Mouse (Mus musculus) kidney, embryonic 14.5 days (tissue): ENCODE measurements at regions not wholly inside any gene's neighbourhood (a gene's known extent, or its start where the extent isn't known, plus 50 kb on each side); places are given as distances from the start of the nearest gene placed in this dataset.

Experiments
- ATAC-seq: fragments of 200-750 bp; cut with Nextera tagmentation; 2 replicates; pipeline ENCODE4 v1.8.0; 2017; ENCODE audit warnings: moderate number of reproducible peaks, mild to moderate bottlenecking, moderate TSS enrichment, moderate library complexity; ENCODE audit not compliant: low FRiP score, low TSS enrichment
- H3K27ac ChIP-seq: fragments of 300-500 bp; sonication (generic); 2 replicates; pipeline ENCODE4 v1.5.1; 2014; ENCODE audit warnings: low read depth, mild to moderate bottlenecking, low read length, moderate library complexity, mixed read lengths
- H3K27me3 ChIP-seq: fragments of 300-500 bp; sonication (generic); 2 replicates; pipeline ENCODE4 v1.6.1; 2014; ENCODE audit warnings: mild to moderate bottlenecking, low read length; ENCODE audit not compliant: control insufficient read depth, insufficient read depth
- H3K36me3 ChIP-seq: fragments of 300-500 bp; sonication (generic); 2 replicates; pipeline ENCODE4 v1.6.1; 2014; ENCODE audit warnings: low read length, mixed read lengths; ENCODE audit not compliant: control insufficient read depth, insufficient read depth
- H3K4me1 ChIP-seq: fragments of 300-500 bp; sonication (generic); 2 replicates; pipeline ENCODE4 v1.6.1; 2014; ENCODE audit warnings: low read length, mixed read lengths; ENCODE audit not compliant: control insufficient read depth, insufficient read depth
- H3K4me2 ChIP-seq: fragments of 300-500 bp; sonication (generic); replicated peaks from 2 replicates; pipeline ENCODE4 v1.6.1; 2014; ENCODE audit warnings: low read depth, mild to moderate bottlenecking, low read length
- H3K4me3 ChIP-seq: fragments of 300-500 bp; sonication (generic); 2 replicates; pipeline ENCODE4 v1.5.1; 2014; ENCODE audit warnings: mild to moderate bottlenecking, low read length
- H3K9ac ChIP-seq: fragments of 300-500 bp; sonication (generic); 2 replicates; pipeline ENCODE4 v1.6.1; 2014; ENCODE audit warnings: low read depth, mild to moderate bottlenecking, low read length, moderate library complexity
- H3K9me3 ChIP-seq: fragments of 300-500 bp; sonication (generic); 2 replicates; pipeline ENCODE4 v1.6.1; 2016; ENCODE audit warnings: low read length; ENCODE audit not compliant: control insufficient read depth
- WGBS: fragments of 180-500 bp; shearing (Covaris S2); extraction: QIAGEN DNeasy Blood & Tissue Kit; methylation state at CpG from one replicate; pipeline ENCODE4 v1.1.7; 2014; 5-methylcytosine and 5-hydroxymethylcytosine counted together

DNA sequence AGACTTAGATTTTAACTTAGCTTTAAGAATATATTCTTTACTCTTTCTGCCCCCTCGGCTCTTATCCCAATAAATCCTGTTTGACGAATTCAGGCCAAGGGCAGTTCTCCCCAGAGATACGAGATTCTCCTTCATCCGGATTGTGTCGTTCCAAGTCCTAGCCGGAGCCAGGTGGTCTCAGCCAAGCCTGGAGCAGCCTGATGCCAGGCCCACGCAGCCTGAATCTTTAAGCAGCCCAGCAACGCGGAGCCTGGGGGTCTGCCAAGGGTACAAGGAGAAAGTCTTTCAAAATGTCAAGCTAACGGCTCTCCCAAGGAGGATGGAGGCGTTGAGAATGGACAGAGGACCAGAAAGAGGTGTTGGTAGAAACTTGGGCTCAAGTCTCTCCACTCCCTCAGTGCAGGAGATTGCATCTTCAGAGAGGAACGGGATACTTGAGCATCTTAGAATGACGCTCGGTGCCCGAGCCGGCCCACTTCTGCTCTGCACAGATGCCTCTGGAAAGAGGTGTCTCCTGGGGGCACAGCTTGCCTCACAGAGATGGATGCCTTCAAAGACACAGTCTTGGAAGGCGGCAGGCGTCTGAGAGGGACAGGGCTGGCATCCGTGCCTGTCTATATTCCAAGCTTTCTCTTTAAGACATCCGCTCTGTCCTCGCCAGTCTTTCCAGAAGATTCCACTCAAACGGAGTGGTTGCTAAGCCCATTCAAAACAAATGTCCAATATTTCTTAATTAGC is 145.2 kb upstream of the Ubl3 start:
- H3K4me2 ChIP-seq = no peak overlapping the region
- ATAC-seq = no peak
- H3K9ac ChIP-seq = no peak overlapping the region
- 69% methylated on average over 22 of the region's 22 CpGs for WGBS
- no peak overlapping the region for H3K27ac ChIP-seq
- H3K4me1 ChIP-seq = no peaks in the 10 kb centered on the region
- H3K36me3 ChIP-seq = no peaks in the 10 kb centered on the region
- H3K4me3 ChIP-seq = no peak overlapping the region
- no peaks in the 10 kb centered on the region for H3K9me3 ChIP-seq
- H3K27me3 ChIP-seq = no peaks in the 10 kb centered on the region

DNA sequence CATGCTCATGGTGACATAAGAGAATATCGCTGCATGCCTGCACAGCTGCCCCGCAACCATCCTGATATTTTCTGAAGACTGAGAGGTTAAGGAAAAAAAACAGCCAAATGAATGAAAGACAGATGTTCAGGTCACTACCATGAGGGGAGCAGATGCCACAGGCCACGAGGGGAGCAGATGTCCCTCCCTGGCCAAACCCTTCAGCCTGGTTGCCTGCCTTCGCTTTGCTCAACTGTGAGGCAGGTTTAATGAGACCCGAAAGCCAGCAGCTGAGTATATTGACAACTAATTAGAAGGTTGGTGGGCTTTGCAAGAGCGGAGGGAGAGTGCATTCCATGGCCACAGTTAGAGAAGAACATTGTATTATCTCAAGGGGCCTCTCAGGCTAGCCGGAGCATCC is 141.8 kb upstream of the Ubl3 start:
- Histone ChIP-seq H3K27me3 (no peaks in the 10 kb centered on the region), H3K4me3 (no peak overlapping the region), H3K27ac (no peak overlapping the region), H3K36me3 (no peaks in the 10 kb centered on the region), H3K9ac (no peak overlapping the region), H3K4me1 (peaks cover 5% of the 10 kb centered on the region; the same call in 1 of the 2 replicates), H3K4me2 (no peak overlapping the region), H3K9me3 (no peaks in the 10 kb centered on the region)
- 81% methylated on average over 7 of the region's 7 CpGs for whole genome bisulfite sequencing
- ATAC-seq = no peak

DNA sequence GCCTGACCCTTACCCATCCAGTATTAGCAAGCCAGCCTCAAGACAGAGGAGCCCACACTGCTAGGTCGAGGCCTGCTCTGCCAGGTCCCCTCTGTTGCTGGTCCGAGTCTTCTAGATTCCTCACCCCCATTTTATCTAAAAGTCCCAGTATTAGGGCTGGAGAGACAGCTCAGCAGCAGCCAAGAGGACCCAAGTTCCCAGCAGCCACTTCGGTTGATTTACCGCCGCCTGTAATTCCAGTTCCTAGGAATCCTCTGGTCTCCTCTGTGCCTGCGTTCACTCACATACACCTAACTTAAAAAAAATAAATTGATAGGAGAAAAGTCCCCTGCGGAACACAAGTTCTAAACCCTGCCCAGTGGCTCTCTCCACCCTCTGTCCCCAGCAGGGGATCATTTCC is 138.9 kb upstream of the Ubl3 start:
- Histone ChIP-seq H3K4me1 (peaks cover 5% of the 10 kb centered on the region; the same call in 1 of the 2 replicates), H3K27me3 (no peaks in the 10 kb centered on the region), H3K4me3 (no peak overlapping the region), H3K36me3 (no peaks in the 10 kb centered on the region), H3K27ac (no peak overlapping the region), H3K9ac (no peak overlapping the region), H3K4me2 (no peak overlapping the region), H3K9me3 (no peaks in the 10 kb centered on the region)
- WGBS = 76% methylated on average over 7 of the region's 7 CpGs
- no peak for ATAC-seq

GRCm38 (mm10) chr5:148690823-148691197 is 138.2 kb upstream of the Ubl3 start:
- 72% methylated on average over 8 of the region's 8 CpGs for WGBS
- Histone ChIP-seq H3K27me3 (no peaks in the 10 kb centered on the region), H3K4me1 (peaks cover 5% of the 10 kb centered on the region; the same call in 1 of the 2 replicates), H3K4me2 (no peak overlapping the region), H3K4me3 (no peak overlapping the region), H3K36me3 (no peaks in the 10 kb centered on the region), H3K27ac (no peak overlapping the region), H3K9me3 (no peaks in the 10 kb centered on the region), H3K9ac (no peak overlapping the region)
- no peak for ATAC-seq

- H3K4me1 ChIP-seq = peaks cover 5% of the 10 kb centered on the region; the same call in 1 of the 2 replicates
- no peak overlapping the region for H3K27ac ChIP-seq
- H3K4me2 ChIP-seq = no peak overlapping the region
- no peaks in the 10 kb centered on the region; the same call in 1 of the 2 replicates for H3K9me3 ChIP-seq
- no peak overlapping the region for H3K9ac ChIP-seq
- 63% methylated on average over 7 of the region's 7 CpGs for WGBS
- no peaks in the 10 kb centered on the region for H3K36me3 ChIP-seq
- H3K4me3 ChIP-seq = no peak overlapping the region
- H3K27me3 ChIP-seq = no peaks in the 10 kb centered on the region
- no peak for ATAC-seq
Observed at GRCm38 (mm10) chr5:148690158-148690822, 137.7 kb upstream of the Ubl3 start.

DNA sequence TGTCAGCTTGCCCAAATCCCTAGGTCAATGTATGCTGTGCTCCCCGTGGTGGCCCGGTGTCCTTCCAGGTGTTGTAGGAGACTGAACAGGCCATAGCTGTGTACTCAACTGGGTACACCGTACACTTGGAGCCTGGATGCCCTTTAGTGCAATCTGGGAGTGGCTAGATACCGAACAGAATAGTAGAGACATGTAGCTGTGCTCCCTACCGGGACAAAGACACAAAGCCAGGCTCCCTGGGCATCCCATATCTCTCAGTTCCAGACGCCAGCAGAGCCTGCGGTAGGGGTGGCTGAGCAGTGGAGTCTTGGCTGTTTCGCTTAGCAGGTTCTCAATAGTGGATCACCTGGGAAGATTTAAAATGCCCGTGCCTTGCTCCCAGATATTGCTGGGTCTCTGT is 136.7 kb upstream of the Ubl3 start:
- H3K36me3 ChIP-seq = no peaks in the 10 kb centered on the region
- H3K27ac ChIP-seq = no peak overlapping the region
- H3K4me3 ChIP-seq = no peak overlapping the region
- WGBS = 90% methylated on average over 9 of the region's 9 CpGs
- no peak overlapping the region for H3K9ac ChIP-seq
- no peak for ATAC-seq
- H3K9me3 ChIP-seq = peaks cover 5% of the 10 kb centered on the region; the same call in 1 of the 2 replicates
- no peaks in the 10 kb centered on the region for H3K27me3 ChIP-seq
- H3K4me2 ChIP-seq = no peak overlapping the region
- peaks cover 5% of the 10 kb centered on the region; the same call in 1 of the 2 replicates for H3K4me1 ChIP-seq

- Histone ChIP-seq H3K4me1 (peaks cover 5% of the 10 kb centered on the region; the same call in 1 of the 2 replicates), H3K27ac (no peak overlapping the region), H3K27me3 (no peaks in the 10 kb centered on the region), H3K9ac (no peak overlapping the region), H3K4me3 (no peak overlapping the region), H3K9me3 (peaks cover 5% of the 10 kb centered on the region; the same call in 1 of the 2 replicates), H3K36me3 (no peaks in the 10 kb centered on the region), H3K4me2 (no peak overlapping the region)
- WGBS = 89% methylated on average over 8 of the region's 8 CpGs
- no peak for ATAC-seq
Observed at GRCm38 (mm10) chr5:148688501-148688900, 135.9 kb upstream of the Ubl3 start.

GRCm38 (mm10) chr5:148687827-148688226 is 135.2 kb upstream of the Ubl3 start:
- H3K9me3 ChIP-seq = peaks cover 5% of the 10 kb centered on the region; the same call in 1 of the 2 replicates
- H3K4me2 ChIP-seq = no peak overlapping the region
- ATAC-seq = no peak
- H3K4me1 ChIP-seq = peaks cover 5% of the 10 kb centered on the region; the same call in 1 of the 2 replicates
- 69% methylated on average over 3 of the region's 3 CpGs for WGBS
- H3K27me3 ChIP-seq = no peaks in the 10 kb centered on the region
- no peak overlapping the region for H3K9ac ChIP-seq
- no peak overlapping the region for H3K27ac ChIP-seq
- H3K4me3 ChIP-seq = no peak overlapping the region
- H3K36me3 ChIP-seq = no peaks in the 10 kb centered on the region

- no peaks in the 10 kb centered on the region for H3K36me3 ChIP-seq
- H3K27ac ChIP-seq = no peak overlapping the region
- H3K9ac ChIP-seq = no peak overlapping the region
- no peak for ATAC-seq
- H3K4me2 ChIP-seq = no peak overlapping the region
- H3K9me3 ChIP-seq = peaks cover 5% of the 10 kb centered on the region; the same call in 1 of the 2 replicates
- WGBS = 75% methylated on average over 11 of the region's 11 CpGs
- no peaks in the 10 kb centered on the region for H3K4me1 ChIP-seq
- no peaks in the 10 kb centered on the region for H3K27me3 ChIP-seq
- no peak overlapping the region for H3K4me3 ChIP-seq
Observed at GRCm38 (mm10) chr5:148684216-148684615, 131.6 kb upstream of the Ubl3 start.
